Mouse (Mus musculus): ENCODE measurements around the gene Bicra. TPM values are rescaled to one million over a fixed set of nuclear protein-coding genes. Genes with fewer than 3 reads are reported as not detected.
A peak's percentile ranks its signal among the peaks of the same experiment; 100 is the strongest.

Gene Bicra
- polyA plus RNA-seq, 1 experiment from 2014 or later: 9.6 TPM

DNA sequence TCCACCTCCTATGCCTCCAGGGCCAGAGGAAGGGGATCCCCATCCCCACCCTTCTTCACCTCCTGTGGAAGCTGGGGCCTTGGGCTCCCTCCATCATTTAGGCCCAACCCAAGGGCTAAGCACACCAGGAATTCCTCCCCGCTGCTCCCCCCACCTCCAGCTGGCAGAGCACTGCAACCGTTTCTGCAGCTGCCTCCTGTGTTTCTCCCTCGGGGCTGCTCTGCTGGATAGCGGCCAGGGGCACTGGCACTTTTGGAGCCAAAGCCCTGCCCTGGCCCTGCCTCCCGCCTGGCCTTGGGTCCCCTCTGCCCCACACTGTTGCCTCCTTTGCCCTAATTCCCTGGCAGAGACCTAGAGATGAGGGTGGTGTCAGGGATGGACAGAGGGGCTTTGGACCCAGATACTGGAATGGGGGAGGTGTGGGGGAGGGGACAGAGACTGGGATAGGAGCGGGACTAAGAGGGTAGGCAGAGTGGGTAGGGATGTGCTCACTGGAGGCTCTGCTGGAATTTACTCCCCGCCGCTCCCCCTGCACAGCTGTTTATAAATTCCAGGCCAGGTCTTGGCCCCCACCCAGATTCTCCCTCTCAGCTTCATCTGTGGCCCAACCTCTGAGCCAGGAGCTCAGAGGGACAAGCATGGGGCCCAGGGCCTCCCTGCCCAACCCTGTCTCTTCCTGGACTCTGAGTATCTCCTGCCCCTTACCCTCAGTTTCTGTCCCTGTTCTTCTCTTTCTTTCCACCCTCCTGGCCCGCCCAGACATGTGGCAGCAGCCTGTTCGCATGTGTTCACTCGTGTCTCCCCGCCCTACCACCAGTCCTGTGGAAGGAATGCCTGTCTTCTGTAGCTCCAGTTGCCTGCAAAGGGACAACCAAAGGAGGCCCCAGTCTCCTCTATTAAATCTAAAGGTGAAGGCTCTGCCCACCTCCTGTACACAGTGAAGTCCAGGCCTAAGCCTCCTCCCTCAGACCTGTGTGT, 85.1 kb downstream of the Bicra start:
- peaks cover 25% of the 10 kb centered on the region for H3K4me1 ChIP-seq (ENCODE audit: insufficient read depth)
- TF ChIP-seq CTCF (IDR thresholded peaks at IDR 0.05; ENCODE audit: low read depth): no peak
- peak overlapping the region; percentile 8; the same call in 1 of the 2 replicates for H3K4me3 ChIP-seq (ENCODE audit: low read depth, low read length)
- no peaks in the 10 kb centered on the region for H3K27me3 ChIP-seq (ENCODE audit: insufficient read depth, low read length)
- 14% methylated on average over 12 of the region's 12 CpGs for WGBS
- no peaks in the 10 kb centered on the region for H3K9me3 ChIP-seq (ENCODE audit: low read depth, low read length)
- peak overlapping the region; percentile 26; the same call in 1 of the 2 replicates for H3K9ac ChIP-seq
- H3K4me2 ChIP-seq: peak overlapping the region; percentile 57
- ATAC-seq (ENCODE audit: insufficient read depth) (peak; percentile 85), DNase-seq (peak; percentile 93)
- peak overlapping the region; percentile 78 for H3K27ac ChIP-seq (ENCODE audit: low read depth)
- peaks cover 38% of the 10 kb centered on the region for H3K36me3 ChIP-seq (ENCODE audit: insufficient read depth)

DNA sequence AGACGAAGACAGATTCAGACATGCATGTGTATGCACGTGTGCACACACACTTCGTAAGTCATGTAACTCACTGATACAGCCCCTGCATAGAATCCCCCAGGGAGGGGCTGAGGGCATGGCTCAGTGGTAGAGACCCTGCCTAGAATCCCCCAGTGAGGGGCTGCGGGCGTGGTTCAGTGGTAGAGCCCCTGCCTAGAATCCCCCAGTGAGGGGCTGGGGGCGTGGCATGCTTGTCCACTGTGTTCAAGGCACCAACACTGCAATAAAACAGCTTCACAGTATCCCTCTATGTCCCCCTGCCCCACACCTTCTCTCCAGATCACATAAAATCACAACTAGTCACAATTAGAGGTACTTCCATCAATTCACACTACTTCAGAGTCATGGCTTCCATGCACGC, 85.9 kb downstream of the Bicra start:
- no peak overlapping the region for H3K4me3 ChIP-seq (ENCODE audit: low read depth, low read length)
- no peak for TF ChIP-seq CTCF (IDR thresholded peaks at IDR 0.05; ENCODE audit: low read depth)
- peaks cover 46% of the 10 kb centered on the region for H3K36me3 ChIP-seq (ENCODE audit: insufficient read depth)
- WGBS: 72% methylated on average over 7 of the region's 7 CpGs
- no peak overlapping the region for H3K9ac ChIP-seq
- no peaks in the 10 kb centered on the region for H3K9me3 ChIP-seq (ENCODE audit: low read depth, low read length)
- no peaks in the 10 kb centered on the region for H3K27me3 ChIP-seq (ENCODE audit: insufficient read depth, low read length)
- DNase-seq: no peak
- H3K27ac ChIP-seq (ENCODE audit: low read depth): peak overlapping the region; percentile 78
- peak; percentile 2; the same call in 1 of the 2 replicates for ATAC-seq (ENCODE audit: insufficient read depth)
- peak overlapping the region; percentile 57 for H3K4me2 ChIP-seq
- H3K4me1 ChIP-seq (ENCODE audit: insufficient read depth): peaks cover 25% of the 10 kb centered on the region

DNA sequence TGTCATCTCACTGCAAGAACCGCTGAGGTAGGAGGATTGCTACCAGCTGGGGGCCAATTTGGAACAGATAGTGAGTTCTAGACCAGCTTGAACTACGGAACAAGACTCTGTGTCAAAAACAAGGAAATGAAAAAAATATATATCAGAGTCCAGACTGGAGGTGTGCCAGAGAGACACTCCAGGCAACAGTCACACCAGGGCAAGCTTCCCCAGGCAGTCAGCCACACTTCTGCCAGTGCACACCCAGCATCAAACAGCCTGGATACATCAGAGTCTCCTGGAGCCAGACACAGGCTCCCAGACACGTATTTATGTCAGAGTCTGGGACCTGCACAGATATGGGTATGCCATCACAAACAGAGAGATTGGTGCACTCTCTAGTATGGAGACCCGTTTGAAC, 86.5 kb downstream of the Bicra start:
- H3K4me1 ChIP-seq (ENCODE audit: insufficient read depth): peaks cover 25% of the 10 kb centered on the region
- H3K4me2 ChIP-seq: peak overlapping the region; percentile 57; the same call in 1 of the 2 replicates
- no peak overlapping the region for H3K9ac ChIP-seq
- WGBS: 38% methylated on average over 4 of the region's 4 CpGs
- no peaks in the 10 kb centered on the region for H3K27me3 ChIP-seq (ENCODE audit: insufficient read depth, low read length)
- no peaks in the 10 kb centered on the region for H3K9me3 ChIP-seq (ENCODE audit: low read depth, low read length)
- TF ChIP-seq CTCF (IDR thresholded peaks at IDR 0.05; ENCODE audit: low read depth): no peak
- peak overlapping the region; percentile 78 for H3K27ac ChIP-seq (ENCODE audit: low read depth)
- ATAC-seq (ENCODE audit: insufficient read depth) (no peak), DNase-seq (peak; percentile 54)
- H3K4me3 ChIP-seq (ENCODE audit: low read depth, low read length): no peak overlapping the region
- H3K36me3 ChIP-seq (ENCODE audit: insufficient read depth): peaks cover 52% of the 10 kb centered on the region

DNA sequence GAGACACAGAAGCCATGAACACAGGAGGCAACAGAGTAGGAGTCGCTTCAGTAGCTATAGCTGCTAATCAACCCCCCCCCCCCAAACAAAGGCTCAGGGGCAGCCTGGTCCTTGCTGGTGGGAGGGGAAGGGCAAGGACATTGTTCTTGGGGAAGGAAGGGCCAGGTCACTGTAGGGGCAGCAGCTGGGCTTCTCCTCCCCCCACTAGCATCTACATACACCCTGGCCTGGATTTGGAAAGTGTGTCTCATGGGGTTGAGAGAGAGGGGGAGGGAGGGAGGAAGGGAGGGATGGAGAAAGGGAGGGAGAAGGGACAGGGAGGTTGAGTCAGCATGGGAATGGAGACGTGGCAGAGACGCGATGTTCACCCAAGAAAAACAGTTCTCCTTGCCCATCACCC, 87.0 kb downstream of the Bicra start:
- no peak for TF ChIP-seq CTCF (IDR thresholded peaks at IDR 0.05; ENCODE audit: low read depth)
- Histone ChIP-seq H3K4me1 (ENCODE audit: insufficient read depth) (peaks cover 25% of the 10 kb centered on the region), H3K9me3 (ENCODE audit: low read depth, low read length) (no peaks in the 10 kb centered on the region), H3K4me3 (ENCODE audit: low read depth, low read length) (no peak overlapping the region), H3K27me3 (ENCODE audit: insufficient read depth, low read length) (no peaks in the 10 kb centered on the region), H3K9ac (no peak overlapping the region), H3K4me2 (no peak overlapping the region), H3K36me3 (ENCODE audit: insufficient read depth) (peaks cover 57% of the 10 kb centered on the region), H3K27ac (ENCODE audit: low read depth) (peak overlapping the region; percentile 78; the same call in 1 of the 2 replicates)
- no peak for ATAC-seq (ENCODE audit: insufficient read depth)
- DNase-seq: no peak
- 35% methylated on average over 4 of the region's 4 CpGs for whole genome bisulfite sequencing

DNA sequence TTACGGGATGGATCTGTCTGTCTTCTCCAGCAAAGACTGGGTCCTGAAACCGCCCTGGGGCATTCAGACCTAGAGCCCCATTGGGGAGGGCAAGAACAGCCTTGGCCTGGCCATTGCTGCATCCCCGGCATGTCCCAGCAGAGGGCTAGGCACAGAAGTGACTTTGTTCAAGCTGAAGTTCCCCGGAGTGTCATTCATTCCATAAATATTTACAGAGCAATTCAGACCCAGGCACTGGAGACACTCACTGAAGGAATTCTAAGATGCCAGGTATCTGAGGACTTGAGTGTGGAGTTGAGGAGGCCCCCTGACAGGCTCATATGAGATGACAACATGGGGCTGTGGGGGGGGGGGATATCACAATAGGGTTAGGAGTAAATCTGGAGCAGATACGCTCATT, 91.6 kb downstream of the Bicra start:
- Histone ChIP-seq H3K9ac (no peak overlapping the region), H3K4me3 (ENCODE audit: low read depth, low read length) (no peak overlapping the region), H3K9me3 (ENCODE audit: low read depth, low read length) (no peaks in the 10 kb centered on the region), H3K27ac (ENCODE audit: low read depth) (peak overlapping the region; percentile 75), H3K4me2 (peak overlapping the region; percentile 8; the same call in 1 of the 2 replicates), H3K27me3 (ENCODE audit: insufficient read depth, low read length) (no peaks in the 10 kb centered on the region), H3K36me3 (ENCODE audit: insufficient read depth) (peaks cover 90% of the 10 kb centered on the region), H3K4me1 (ENCODE audit: insufficient read depth) (0 out of 2 replicates have a peak, but pooled peaks cover 2% of the 10 kb centered on the region)
- peak; percentile 39 for TF ChIP-seq CTCF (IDR thresholded peaks at IDR 0.05; ENCODE audit: low read depth)
- ATAC-seq (ENCODE audit: insufficient read depth): peak; percentile 33; the same call in 1 of the 2 replicates
- peak; percentile 67 for DNase-seq
- 42% methylated on average over 5 of the region's 5 CpGs for WGBS

DNA sequence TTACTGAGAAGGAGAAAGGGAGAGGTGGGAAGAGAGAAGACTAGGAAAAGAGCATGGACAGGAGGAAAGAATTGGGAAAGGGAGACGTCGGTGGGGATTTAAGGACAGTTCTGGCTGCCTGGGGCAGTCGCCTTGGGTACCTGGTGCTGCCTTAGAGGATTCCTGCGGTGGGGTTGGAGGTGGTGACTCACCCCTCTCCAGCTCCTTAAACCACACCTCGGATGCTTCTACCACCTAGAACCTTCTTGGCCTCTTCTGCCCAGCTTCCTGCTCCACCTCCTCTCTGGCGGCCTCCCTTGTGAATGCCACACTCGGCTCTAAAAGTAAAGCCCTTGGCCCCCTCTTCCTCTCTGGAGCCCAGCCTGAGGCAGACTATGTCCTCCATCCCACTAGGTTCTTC, 92.2 kb downstream of the Bicra start:
- DNase-seq (peak; percentile 55), ATAC-seq (ENCODE audit: insufficient read depth) (peak; percentile 56; the same call in 1 of the 2 replicates)
- 14% methylated on average over 7 of the region's 7 CpGs for WGBS
- no peak for TF ChIP-seq CTCF (IDR thresholded peaks at IDR 0.05; ENCODE audit: low read depth)
- no peaks in the 10 kb centered on the region for H3K27me3 ChIP-seq (ENCODE audit: insufficient read depth, low read length)
- H3K27ac ChIP-seq (ENCODE audit: low read depth): peak overlapping the region; percentile 75
- H3K36me3 ChIP-seq (ENCODE audit: insufficient read depth): peaks cover 94% of the 10 kb centered on the region
- no peak overlapping the region; the same call in 1 of the 2 replicates for H3K4me3 ChIP-seq (ENCODE audit: low read depth, low read length)
- H3K4me1 ChIP-seq (ENCODE audit: insufficient read depth): no peaks in the 10 kb centered on the region
- H3K4me2 ChIP-seq: peak overlapping the region; percentile 51
- no peaks in the 10 kb centered on the region for H3K9me3 ChIP-seq (ENCODE audit: low read depth, low read length)
- no peak overlapping the region; the same call in 1 of the 2 replicates for H3K9ac ChIP-seq

DNA sequence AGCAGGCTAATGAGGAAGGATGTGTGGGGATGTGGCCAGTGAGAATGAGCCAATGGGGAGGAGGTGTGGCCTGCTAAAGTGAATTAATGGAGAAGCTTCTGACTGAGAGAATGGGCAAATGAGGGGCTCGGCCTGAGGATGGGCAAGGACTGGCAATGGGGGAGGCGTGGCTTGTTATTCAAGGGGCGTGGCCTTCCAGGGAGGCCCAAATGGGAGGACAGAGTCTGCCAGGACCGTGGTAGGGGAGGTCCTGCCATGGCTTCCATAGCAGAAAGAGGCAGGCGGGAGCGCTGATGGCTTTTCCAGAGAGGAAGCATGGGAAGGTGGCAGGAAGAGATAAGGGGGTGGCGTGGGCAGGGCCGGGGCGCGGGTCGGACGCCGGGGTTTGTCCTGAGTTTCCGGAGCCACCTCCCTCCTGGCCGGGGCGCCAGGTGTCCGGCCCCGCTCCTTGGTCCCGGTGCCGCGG, 92.7 kb downstream of the Bicra start:
- H3K9me3 ChIP-seq (ENCODE audit: low read depth, low read length): no peaks in the 10 kb centered on the region
- H3K27ac ChIP-seq (ENCODE audit: low read depth): peak overlapping the region; percentile 75
- WGBS: 10% methylated on average over 21 of the region's 21 CpGs
- no peak overlapping the region; the same call in 1 of the 2 replicates for H3K9ac ChIP-seq
- H3K36me3 ChIP-seq (ENCODE audit: insufficient read depth): peaks cover 94% of the 10 kb centered on the region
- DNase-seq: peak; percentile 81
- ATAC-seq (ENCODE audit: insufficient read depth): peak; percentile 55
- no peaks in the 10 kb centered on the region for H3K4me1 ChIP-seq (ENCODE audit: insufficient read depth)
- peak overlapping the region; percentile 19; the same call in 1 of the 2 replicates for H3K4me3 ChIP-seq (ENCODE audit: low read depth, low read length)
- no peaks in the 10 kb centered on the region for H3K27me3 ChIP-seq (ENCODE audit: insufficient read depth, low read length)
- H3K4me2 ChIP-seq: peak overlapping the region; percentile 51
- TF ChIP-seq CTCF (IDR thresholded peaks at IDR 0.05; ENCODE audit: low read depth): no peak
